Mouse (Mus musculus): ENCODE data around the gene Yars. TPM values are rescaled to one million over a fixed set of nuclear protein-coding genes. Genes with fewer than 3 reads are reported as not detected.

The Yars gene
- polyA plus RNA-seq, 1 experiment from 2014 or later: 87.4 TPM

DNA sequence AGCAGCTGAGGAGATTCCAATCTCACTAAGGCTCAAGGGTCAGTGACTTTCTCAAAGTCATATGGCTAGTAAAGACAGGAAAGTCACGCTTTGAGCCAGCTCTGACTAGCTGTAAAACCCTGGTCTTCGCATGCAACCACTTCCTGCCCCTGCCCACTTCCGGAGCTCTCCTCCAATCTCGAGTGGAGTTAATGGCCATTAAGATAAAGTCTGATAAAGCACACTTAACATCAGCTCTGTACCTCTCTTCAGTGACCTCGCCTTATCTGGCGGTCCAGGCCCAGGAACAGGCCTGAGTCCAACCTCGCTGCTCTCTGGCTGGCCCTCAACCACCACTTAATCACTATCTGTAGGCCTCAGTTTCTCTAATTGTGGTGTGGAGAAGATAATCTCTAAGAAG, 44.9 kb downstream of the Yars start:
- Histone ChIP-seq H3K36me3 (no peaks in the 10 kb centered on the region), H3K9ac (no peak overlapping the region), H3K4me2 (no peak overlapping the region), H3K4me1 (peaks cover 85% of the 10 kb centered on the region), H3K4me3 (replicated peaks) (no peak overlapping the region), H3K27ac (peak overlapping the region; percentile 78), H3K9me3 (replicated peaks) (no peaks in the 10 kb centered on the region), H3K27me3 (no peaks in the 10 kb centered on the region)
- WGBS: 40% methylated on average over 7 of the region's 7 CpGs
- ATAC-seq (replicated peaks; ENCODE audit: low FRiP score): no peak

DNA sequence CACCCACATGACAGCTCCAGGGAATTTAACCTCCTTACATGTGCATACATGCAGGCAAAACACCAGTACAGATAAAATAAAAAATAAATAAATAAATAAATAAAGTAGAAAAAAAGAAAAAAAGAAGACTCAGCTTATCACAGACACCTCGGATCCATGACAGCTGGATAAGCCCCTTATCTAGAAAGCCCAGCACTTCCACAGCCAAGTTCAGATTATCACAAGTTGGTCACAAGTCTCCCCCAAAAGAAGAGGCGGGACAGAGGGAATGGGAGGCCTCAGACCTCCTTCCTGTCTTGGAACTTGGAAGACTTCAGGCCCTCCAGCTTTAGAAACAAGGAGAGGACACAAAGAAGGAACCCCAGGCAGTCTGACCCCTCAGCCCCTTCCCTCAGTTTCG, 45.6 kb downstream of the Yars start:
- H3K36me3 ChIP-seq: no peaks in the 10 kb centered on the region
- peak overlapping the region; percentile 78 for H3K27ac ChIP-seq
- ATAC-seq (replicated peaks; ENCODE audit: low FRiP score): no peak
- no peaks in the 10 kb centered on the region for H3K9me3 ChIP-seq (replicated peaks)
- no peak overlapping the region for H3K9ac ChIP-seq
- H3K4me1 ChIP-seq: peaks cover 88% of the 10 kb centered on the region
- no peaks in the 10 kb centered on the region for H3K27me3 ChIP-seq
- no peak overlapping the region for H3K4me3 ChIP-seq (replicated peaks)
- no peak overlapping the region for H3K4me2 ChIP-seq
- WGBS: 82% methylated on average over 3 of the region's 3 CpGs

DNA sequence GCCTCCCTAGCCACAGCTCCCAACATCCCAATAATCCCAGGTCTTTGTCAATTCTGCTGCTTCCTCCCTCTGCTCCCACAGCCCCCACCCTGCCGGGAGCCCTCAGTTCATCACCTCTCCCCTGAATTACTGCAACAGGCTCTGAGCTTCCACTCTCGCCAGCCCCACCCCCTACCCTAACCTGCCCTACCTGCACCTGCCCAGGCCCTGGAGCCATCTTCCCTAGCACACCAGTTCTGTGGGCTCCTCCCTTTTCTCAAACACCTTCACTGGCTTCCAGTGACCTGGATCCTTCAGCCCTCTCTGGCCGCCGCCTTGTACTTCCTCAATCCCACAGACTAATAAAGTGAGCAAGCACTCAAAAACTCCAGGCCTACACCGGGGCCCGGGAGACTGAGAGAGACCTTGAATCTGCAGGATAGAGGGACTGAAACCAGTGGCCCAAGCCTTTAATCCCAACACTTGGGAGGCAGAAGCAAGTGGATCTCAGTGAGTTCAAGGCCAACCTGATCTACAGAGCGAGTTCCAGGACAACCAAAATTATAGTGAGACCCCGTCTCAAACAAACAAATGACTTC, 46.8 kb downstream of the Yars start:
- Histone ChIP-seq H3K4me3 (replicated peaks) (no peak overlapping the region), H3K27ac (peak overlapping the region; percentile 78), H3K4me1 (peaks cover 78% of the 10 kb centered on the region), H3K4me2 (peak overlapping the region; percentile 2; the same call in 1 of the 2 replicates), H3K36me3 (no peaks in the 10 kb centered on the region), H3K9me3 (replicated peaks) (no peaks in the 10 kb centered on the region), H3K9ac (no peak overlapping the region), H3K27me3 (no peaks in the 10 kb centered on the region)
- ATAC-seq (replicated peaks; ENCODE audit: low FRiP score): no peak
- WGBS: 70% methylated on average over 8 of the region's 8 CpGs

DNA sequence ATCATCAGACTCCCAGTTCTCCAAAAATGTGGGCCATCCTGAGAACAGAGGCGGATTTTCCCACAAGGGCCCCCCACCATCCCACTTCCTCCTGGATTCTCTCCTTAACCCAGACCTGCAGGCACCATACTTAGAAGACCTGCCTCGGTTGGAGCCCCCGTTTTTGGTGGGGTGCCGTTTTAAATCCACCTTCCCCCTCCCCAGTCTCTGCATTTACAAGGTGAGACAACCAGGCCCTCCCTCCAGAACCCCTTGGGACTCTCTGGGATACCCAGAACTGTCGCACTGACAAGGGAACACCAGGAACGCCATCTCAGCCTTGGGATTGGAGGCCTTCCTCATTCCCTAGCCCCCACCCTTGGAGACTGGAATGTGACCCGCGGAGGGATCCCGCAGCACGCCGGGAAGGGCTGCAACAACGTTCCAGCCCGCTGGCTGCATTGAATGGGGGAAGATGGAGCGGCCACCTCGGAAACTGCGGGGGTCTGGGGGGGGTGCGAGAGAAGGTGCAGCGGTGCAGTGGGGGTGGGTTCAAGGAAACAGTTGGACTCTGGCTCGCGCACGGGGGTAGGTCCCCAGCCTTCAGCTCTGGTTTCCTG, 48.4 kb downstream of the Yars start:
- H3K4me1 ChIP-seq: peaks cover 78% of the 10 kb centered on the region
- peak overlapping the region; percentile 74 for H3K4me3 ChIP-seq (replicated peaks)
- peak; percentile 24; the same call in 1 of the 2 replicates for ATAC-seq (replicated peaks; ENCODE audit: low FRiP score)
- no peaks in the 10 kb centered on the region for H3K27me3 ChIP-seq
- no peaks in the 10 kb centered on the region for H3K9me3 ChIP-seq (replicated peaks)
- no peaks in the 10 kb centered on the region for H3K36me3 ChIP-seq
- peak overlapping the region; percentile 94 for H3K4me2 ChIP-seq
- H3K9ac ChIP-seq: peak overlapping the region; percentile 69
- peak overlapping the region; percentile 82 for H3K27ac ChIP-seq
- WGBS: 8% methylated on average over 21 of the region's 21 CpGs

DNA sequence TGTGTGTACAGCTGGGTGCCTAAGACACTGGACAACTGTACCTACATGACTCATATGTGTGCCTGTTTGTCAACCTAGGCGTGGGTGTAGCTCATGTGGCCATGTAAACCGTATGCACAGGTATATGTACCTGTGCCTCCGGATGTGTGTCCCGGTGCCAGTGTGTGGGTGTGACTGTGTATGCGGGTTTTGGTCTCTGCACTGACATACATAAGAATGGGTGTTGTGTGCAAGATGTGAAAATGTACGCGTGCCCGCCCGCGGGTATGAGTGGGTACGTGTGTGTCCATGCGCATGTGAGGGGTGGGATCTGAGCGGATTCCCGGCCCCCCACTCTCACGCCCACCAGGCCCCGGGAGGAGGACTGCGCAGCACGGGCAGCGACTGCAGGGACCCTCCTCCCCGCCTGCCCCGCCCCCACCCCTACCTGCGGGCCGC, 49.0 kb downstream of the Yars start:
- no peaks in the 10 kb centered on the region for H3K9me3 ChIP-seq (replicated peaks)
- H3K27me3 ChIP-seq: no peaks in the 10 kb centered on the region
- peak overlapping the region; percentile 82 for H3K27ac ChIP-seq
- peak overlapping the region; percentile 74 for H3K4me3 ChIP-seq (replicated peaks)
- no peaks in the 10 kb centered on the region for H3K36me3 ChIP-seq
- H3K9ac ChIP-seq: peak overlapping the region; percentile 69
- peak; percentile 23 for ATAC-seq (replicated peaks; ENCODE audit: low FRiP score)
- H3K4me2 ChIP-seq: peak overlapping the region; percentile 94
- H3K4me1 ChIP-seq: peaks cover 74% of the 10 kb centered on the region
- WGBS: under 1% methylated on average over 22 of the region's 23 CpGs

DNA sequence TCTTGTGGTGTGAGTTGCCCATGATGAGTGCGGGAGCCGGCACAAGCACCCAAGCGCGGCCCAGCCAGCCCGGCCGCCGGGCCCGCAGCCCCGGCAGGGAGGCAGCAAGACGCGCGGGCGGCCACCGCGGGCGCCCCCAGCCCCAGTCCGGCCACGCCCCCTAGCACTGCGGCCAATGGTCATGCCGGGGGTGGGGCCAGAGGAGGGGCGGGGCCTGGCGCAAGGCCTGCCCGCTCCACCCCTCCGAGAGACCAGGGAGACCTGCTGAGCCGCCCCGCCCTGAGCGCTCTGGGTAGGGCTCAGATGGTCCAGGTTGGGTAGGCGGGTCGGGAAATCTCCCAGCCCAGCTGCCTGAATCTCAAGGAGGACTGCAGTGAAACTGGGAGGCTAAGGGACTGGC, 49.5 kb downstream of the Yars start:
- peak overlapping the region; percentile 82 for H3K27ac ChIP-seq
- peak overlapping the region; percentile 94 for H3K4me2 ChIP-seq
- under 1% methylated on average over 28 of the region's 29 CpGs for WGBS
- H3K4me1 ChIP-seq: peaks cover 73% of the 10 kb centered on the region
- peak overlapping the region; percentile 74 for H3K4me3 ChIP-seq (replicated peaks)
- peak; percentile 90 for ATAC-seq (replicated peaks; ENCODE audit: low FRiP score)
- H3K27me3 ChIP-seq: no peaks in the 10 kb centered on the region
- H3K9me3 ChIP-seq (replicated peaks): no peaks in the 10 kb centered on the region
- H3K36me3 ChIP-seq: no peaks in the 10 kb centered on the region
- H3K9ac ChIP-seq: peak overlapping the region; percentile 69

DNA sequence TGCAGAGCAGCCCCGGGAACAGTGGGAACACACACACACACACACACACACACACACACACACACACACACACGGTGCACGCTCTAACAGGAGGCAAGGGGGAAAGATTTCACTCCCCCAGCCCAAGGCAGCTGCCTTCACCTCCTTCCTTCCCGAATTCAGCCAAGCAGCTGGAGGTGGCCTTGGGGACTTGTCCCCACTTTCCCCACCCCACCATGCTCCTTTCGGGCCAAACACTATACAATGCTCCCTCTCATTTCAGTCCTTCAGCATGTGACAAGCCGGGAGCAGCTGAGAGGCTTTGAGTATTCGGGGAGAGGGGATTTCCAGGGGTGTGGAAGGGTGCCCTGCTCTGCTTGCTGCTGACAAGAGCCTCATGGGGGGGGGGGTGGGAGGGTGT, 52.3 kb downstream of the Yars start:
- Histone ChIP-seq H3K27ac (peak overlapping the region; percentile 46; the same call in 1 of the 2 replicates), H3K9me3 (replicated peaks) (no peaks in the 10 kb centered on the region), H3K36me3 (no peaks in the 10 kb centered on the region), H3K27me3 (0 out of 2 replicates have a peak, but pooled peaks cover 3% of the 10 kb centered on the region), H3K4me1 (peaks cover 69% of the 10 kb centered on the region), H3K4me3 (replicated peaks) (no peak overlapping the region), H3K9ac (no peak overlapping the region), H3K4me2 (no peak overlapping the region)
- no peak for ATAC-seq (replicated peaks; ENCODE audit: low FRiP score)
- WGBS: 31% methylated on average over 7 of the region's 7 CpGs

DNA sequence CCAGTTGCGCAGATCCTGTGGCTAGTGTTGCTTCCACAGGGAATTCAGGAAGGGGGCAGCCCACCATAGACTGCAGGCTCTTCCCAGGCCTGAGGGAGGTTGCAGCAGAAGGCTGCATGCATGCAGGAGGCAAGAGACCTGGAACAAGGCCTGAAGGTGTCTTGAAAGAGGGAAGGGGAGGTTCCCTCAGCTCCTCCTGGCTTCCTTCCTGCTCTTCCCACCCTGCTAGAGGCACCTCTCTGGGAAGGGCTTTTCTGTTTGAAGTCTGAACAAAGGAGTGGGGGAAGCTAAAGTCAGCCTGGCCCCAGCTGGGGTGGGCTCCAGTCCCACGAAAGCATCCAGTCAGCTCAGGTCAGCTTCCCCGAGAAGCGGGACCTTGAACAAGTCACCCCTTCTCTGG, 52.8 kb downstream of the Yars start:
- ATAC-seq (replicated peaks; ENCODE audit: low FRiP score): no peak
- Histone ChIP-seq H3K4me3 (replicated peaks) (no peak overlapping the region), H3K27ac (peak overlapping the region; percentile 46; the same call in 1 of the 2 replicates), H3K9ac (no peak overlapping the region), H3K4me1 (peaks cover 69% of the 10 kb centered on the region), H3K9me3 (replicated peaks) (no peaks in the 10 kb centered on the region), H3K27me3 (peaks cover 6% of the 10 kb centered on the region; the same call in 1 of the 2 replicates), H3K36me3 (no peaks in the 10 kb centered on the region), H3K4me2 (no peak overlapping the region)
- WGBS: 45% methylated on average over 4 of the region's 4 CpGs

DNA sequence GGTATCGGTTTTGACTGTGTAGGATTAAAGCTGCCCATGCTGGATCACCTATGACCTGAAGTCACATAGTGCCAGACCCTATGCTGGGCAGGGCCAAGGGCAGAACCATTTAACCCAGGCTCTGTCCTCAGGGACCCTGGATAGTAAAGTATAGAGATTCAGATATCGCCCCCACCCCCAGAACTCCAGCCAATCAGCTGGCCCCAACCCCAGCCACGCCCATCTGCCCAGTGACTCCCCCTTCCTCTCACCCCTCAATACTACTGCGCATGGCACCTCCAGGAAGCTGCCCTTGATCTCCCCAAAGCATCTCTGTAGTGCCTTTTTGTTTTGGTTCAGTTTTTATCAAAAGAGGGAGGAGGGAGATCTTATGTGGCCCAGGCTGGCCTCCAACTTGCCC, 53.2 kb downstream of the Yars start:
- WGBS: 38% methylated on average over 4 of the region's 4 CpGs
- Histone ChIP-seq H3K4me1 (peaks cover 69% of the 10 kb centered on the region), H3K27me3 (peaks cover 11% of the 10 kb centered on the region), H3K4me3 (replicated peaks) (no peak overlapping the region), H3K9ac (no peak overlapping the region), H3K36me3 (no peaks in the 10 kb centered on the region), H3K27ac (peak overlapping the region; percentile 46; the same call in 1 of the 2 replicates), H3K4me2 (no peak overlapping the region), H3K9me3 (replicated peaks) (no peaks in the 10 kb centered on the region)
- no peak for ATAC-seq (replicated peaks; ENCODE audit: low FRiP score)

DNA sequence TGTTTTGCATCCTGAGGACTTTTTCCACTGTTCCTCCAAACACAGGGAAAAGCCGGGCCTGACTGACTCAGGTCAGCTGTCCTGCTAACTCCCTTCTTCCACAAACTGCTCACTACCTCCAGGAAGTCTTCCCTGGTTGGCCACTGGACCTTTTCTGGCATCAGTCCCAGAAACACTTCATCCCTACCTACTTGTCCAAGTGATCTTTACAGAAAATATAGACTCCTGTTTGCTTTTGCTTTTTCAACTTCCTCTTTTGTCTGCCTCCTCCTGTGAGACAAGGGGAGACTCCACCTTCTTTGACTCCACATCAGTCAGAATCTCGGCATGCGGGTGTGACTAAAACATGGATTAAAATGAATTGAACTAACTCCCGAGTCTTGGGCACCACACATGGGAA, 55.2 kb downstream of the Yars start:
- Histone ChIP-seq H3K27me3 (peaks cover 23% of the 10 kb centered on the region), H3K9ac (no peak overlapping the region), H3K4me2 (no peak overlapping the region), H3K4me3 (replicated peaks) (no peak overlapping the region), H3K36me3 (no peaks in the 10 kb centered on the region), H3K4me1 (peaks cover 62% of the 10 kb centered on the region), H3K9me3 (replicated peaks) (no peaks in the 10 kb centered on the region), H3K27ac (no peak overlapping the region)
- WGBS: 49% methylated on average over 4 of the region's 4 CpGs
- no peak for ATAC-seq (replicated peaks; ENCODE audit: low FRiP score)

DNA sequence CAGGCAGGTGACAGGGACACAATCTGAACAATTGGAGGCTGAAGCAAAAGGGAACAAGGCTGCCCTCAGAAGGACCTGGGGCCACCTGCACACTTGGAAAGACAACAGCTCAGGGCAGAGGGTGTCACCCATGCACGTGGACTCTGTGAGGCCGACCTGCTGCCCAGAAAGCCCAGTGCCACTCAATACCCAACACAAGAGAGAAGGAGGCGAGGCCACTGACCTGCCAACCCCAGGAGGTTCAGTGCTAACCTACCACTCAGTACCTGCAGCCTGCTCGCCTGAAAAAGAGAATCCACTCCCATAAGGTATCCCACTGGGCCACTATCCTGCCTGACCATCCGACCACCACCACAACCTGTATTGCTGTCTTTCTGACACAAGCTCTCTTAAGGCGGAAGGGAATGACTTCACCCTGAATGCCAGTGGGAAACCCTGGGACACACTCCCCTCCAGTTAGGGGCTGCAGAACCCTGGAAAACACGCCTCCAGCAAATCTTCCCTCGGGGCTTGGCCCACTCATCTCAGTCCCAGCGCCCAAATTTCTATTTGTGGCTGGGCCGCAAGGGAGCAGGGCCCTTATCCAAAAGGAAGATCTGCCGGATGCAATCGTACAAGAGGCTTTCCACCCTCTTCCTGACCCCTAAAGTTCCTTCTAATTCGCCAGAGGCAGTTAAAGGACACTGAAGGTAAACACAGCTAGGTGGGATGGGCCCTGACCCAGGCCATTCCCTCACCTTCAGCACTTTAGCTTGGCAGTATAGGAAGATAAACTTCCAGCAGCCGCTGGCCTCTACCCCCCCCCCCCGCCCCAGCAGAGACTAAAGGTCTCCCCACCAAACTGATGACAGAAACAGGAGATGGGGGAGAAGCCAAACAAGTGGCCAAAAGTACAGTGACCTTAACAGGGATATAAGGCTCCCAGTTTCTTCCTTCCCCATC, 57.1 kb downstream of the Yars start:
- Histone ChIP-seq H3K4me3 (replicated peaks) (0 out of 2 replicates have a peak overlapping the region, but pooled peaks have one; percentile 15), H3K27ac (no peak overlapping the region), H3K9ac (no peak overlapping the region; the same call in 1 of the 2 replicates)

More for the DNA sequence above, 57.1 kb downstream of the Yars start:
- WGBS: 40% methylated on average over 15 of the region's 15 CpGs
- H3K4me1 ChIP-seq: peaks cover 70% of the 10 kb centered on the region
- no peaks in the 10 kb centered on the region for H3K36me3 ChIP-seq
- H3K27me3 ChIP-seq: peaks cover 35% of the 10 kb centered on the region
- H3K4me2 ChIP-seq: peak overlapping the region; percentile 96
- no peaks in the 10 kb centered on the region for H3K9me3 ChIP-seq (replicated peaks)
- no peak for ATAC-seq (replicated peaks; ENCODE audit: low FRiP score)
